Mouse (Mus musculus) heart, embryonic 15.5 days (tissue): ENCODE measurements at regions not wholly inside any gene's neighbourhood (a gene's known extent, or its start where the extent isn't known, plus 50 kb on each side); places are given as distances from the start of the nearest gene placed in this dataset.

ENCODE experiments used
- ATAC-seq: fragments of 200-750 bp; cut with Nextera tagmentation; replicated peaks from 2 replicates; pipeline ENCODE4 v1.8.0; 2017; ENCODE audit warnings: low read depth, moderate TSS enrichment; ENCODE audit not compliant: insufficient number of reproducible peaks, insufficient read depth, low FRiP score
- H3K27ac ChIP-seq: fragments of 300-500 bp; sonication (generic); 2 replicates; pipeline ENCODE4 v1.5.1; 2015; ENCODE audit warnings: mild to moderate bottlenecking, inconsistent platforms
- H3K27me3 ChIP-seq: fragments of 300-500 bp; sonication (generic); 2 replicates; pipeline ENCODE4 v1.6.1; 2015; ENCODE audit warnings: inconsistent platforms
- H3K36me3 ChIP-seq: fragments of 300-500 bp; sonication (generic); 2 replicates; pipeline ENCODE4 v1.6.1; 2015; ENCODE audit warnings: mild to moderate bottlenecking, inconsistent platforms
- H3K4me1 ChIP-seq: fragments of 300-500 bp; sonication (generic); replicated peaks from 2 replicates; pipeline ENCODE4 v1.6.1; 2015; ENCODE audit warnings: inconsistent platforms
- H3K4me2 ChIP-seq: fragments of 300-500 bp; sonication (generic); 2 replicates; pipeline ENCODE4 v1.6.1; 2015; ENCODE audit warnings: inconsistent platforms, mild to moderate bottlenecking, moderate library complexity
- H3K4me3 ChIP-seq: fragments of 300-500 bp; sonication (generic); 2 replicates; pipeline ENCODE4 v1.5.1; 2015; ENCODE audit warnings: mild to moderate bottlenecking, inconsistent platforms
- H3K9ac ChIP-seq: fragments of 300-500 bp; sonication (generic); 2 replicates; pipeline ENCODE4 v1.6.1; 2015; ENCODE audit warnings: mild to moderate bottlenecking, inconsistent platforms
- H3K9me3 ChIP-seq: fragments of 300-500 bp; sonication (generic); replicated peaks from 2 replicates; pipeline ENCODE4 v1.6.1; 2016; ENCODE audit warnings: inconsistent platforms
- WGBS: fragments of 180-500 bp; shearing (Covaris S2); methylation state at CpG from one replicate; pipeline ENCODE4 v1.1.7; 2015; ENCODE audit warnings: mixed read lengths; 5-methylcytosine and 5-hydroxymethylcytosine counted together

GRCm38 (mm10) chr14:15603954-15604523 is 165.3 kb upstream of the Lrrc3b start:
- ATAC-seq = no peak
- Histone ChIP-seq H3K27me3 (no peaks in the 10 kb centered on the region), H3K9me3 (no peaks in the 10 kb centered on the region), H3K4me2 (no peak overlapping the region), H3K4me1 (no peaks in the 10 kb centered on the region), H3K9ac (no peak overlapping the region), H3K4me3 (no peak overlapping the region), H3K36me3 (no peaks in the 10 kb centered on the region), H3K27ac (no peak overlapping the region)
- 68% methylated on average over 3 of the region's 3 CpGs for WGBS

DNA sequence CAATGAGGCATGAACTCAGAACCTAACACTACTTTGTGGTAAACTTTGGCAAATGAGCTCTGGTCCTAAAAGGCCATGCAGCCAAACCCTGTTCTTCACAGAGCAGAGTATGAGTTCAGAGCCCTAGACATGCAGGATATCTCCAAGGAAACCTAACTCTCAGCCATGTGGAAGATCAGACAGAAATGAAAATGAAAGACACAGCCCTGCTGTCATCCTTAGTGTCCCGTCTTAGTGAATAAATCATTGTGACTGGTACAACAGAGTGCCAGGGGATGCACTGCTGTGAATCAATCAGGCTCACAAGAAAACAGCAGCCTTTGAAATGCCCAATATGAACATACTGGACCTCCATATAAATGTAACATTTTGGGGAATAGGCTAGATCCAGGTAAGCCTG is 171.4 kb upstream of the Lrrc3b start:
- no peak overlapping the region for H3K9ac ChIP-seq
- no peak for ATAC-seq
- H3K4me1 ChIP-seq = no peaks in the 10 kb centered on the region
- no peaks in the 10 kb centered on the region for H3K27me3 ChIP-seq
- H3K9me3 ChIP-seq = no peaks in the 10 kb centered on the region
- WGBS = 66% methylated on average over 1 of the region's 1 CpGs
- no peak overlapping the region for H3K4me2 ChIP-seq
- H3K27ac ChIP-seq = no peak overlapping the region
- H3K36me3 ChIP-seq = no peaks in the 10 kb centered on the region
- H3K4me3 ChIP-seq = no peak overlapping the region

- H3K9me3 ChIP-seq = no peaks in the 10 kb centered on the region
- no peak overlapping the region for H3K9ac ChIP-seq
- no peak for ATAC-seq
- H3K4me1 ChIP-seq = no peaks in the 10 kb centered on the region
- no peak overlapping the region for H3K4me2 ChIP-seq
- no peak overlapping the region for H3K27ac ChIP-seq
- WGBS = 49% methylated on average over 2 of the region's 2 CpGs
- no peak overlapping the region for H3K4me3 ChIP-seq
- no peaks in the 10 kb centered on the region for H3K36me3 ChIP-seq
- no peaks in the 10 kb centered on the region for H3K27me3 ChIP-seq
Measured at GRCm38 (mm10) chr14:15634581-15634980, 195.8 kb upstream of the Lrrc3b start.

DNA sequence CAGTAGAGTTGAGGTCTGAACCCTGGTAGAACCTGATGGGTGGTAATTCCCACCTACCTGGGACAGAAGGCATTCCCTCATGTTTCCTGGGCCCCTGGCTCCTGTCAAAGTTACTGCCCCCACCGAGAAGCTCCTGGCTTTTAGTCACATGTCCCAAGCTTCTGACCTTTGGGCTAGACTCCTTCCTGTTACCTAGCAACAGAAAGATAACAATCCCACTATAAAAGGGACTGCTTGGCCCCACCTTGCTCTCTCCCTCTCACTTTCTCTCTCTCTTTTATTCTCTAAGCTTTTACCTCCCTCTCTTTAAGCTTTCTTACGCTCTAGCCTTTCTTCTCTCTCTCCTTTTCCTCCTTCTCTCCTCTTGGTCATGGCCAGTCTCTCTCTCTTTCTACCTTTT is 198.9 kb upstream of the Lrrc3b start:
- H3K4me3 ChIP-seq = no peak overlapping the region
- WGBS = 74% methylated on average over 2 of the region's 2 CpGs
- ATAC-seq = no peak

DNA sequence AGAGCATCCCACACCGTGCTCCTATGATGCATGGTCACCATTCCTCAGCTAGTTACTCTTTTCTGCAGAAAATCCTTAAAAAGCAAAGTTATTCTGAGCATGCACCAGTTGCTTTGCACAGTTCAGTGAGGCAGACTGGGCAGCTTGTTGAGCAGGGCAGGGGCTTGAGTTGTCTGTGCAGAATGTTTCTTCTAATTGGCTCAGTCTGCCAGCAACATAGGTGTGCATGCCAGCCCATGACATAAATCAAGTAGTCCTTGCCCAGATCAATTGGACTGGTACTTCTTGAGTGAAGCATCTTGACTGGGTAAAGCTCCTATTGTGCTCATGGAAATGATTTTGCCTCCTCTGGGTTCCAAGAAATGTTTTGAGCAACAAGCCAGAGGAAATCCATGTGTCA is 200.1 kb upstream of the Lrrc3b start:
- Histone ChIP-seq H3K36me3 (no peaks in the 10 kb centered on the region), H3K4me3 (no peak overlapping the region), H3K4me2 (no peak overlapping the region), H3K9ac (no peak overlapping the region), H3K27me3 (no peaks in the 10 kb centered on the region), H3K9me3 (no peaks in the 10 kb centered on the region), H3K27ac (no peak overlapping the region), H3K4me1 (no peaks in the 10 kb centered on the region)
- no peak for ATAC-seq
- WGBS = 83% methylated on average over 1 of the region's 1 CpGs

More for the DNA sequence above, 198.9 kb upstream of the Lrrc3b start:
- Histone ChIP-seq H3K27ac (no peak overlapping the region), H3K27me3 (no peaks in the 10 kb centered on the region), H3K4me2 (no peak overlapping the region), H3K9me3 (no peaks in the 10 kb centered on the region), H3K36me3 (no peaks in the 10 kb centered on the region), H3K4me1 (no peaks in the 10 kb centered on the region), H3K9ac (no peak overlapping the region)

DNA sequence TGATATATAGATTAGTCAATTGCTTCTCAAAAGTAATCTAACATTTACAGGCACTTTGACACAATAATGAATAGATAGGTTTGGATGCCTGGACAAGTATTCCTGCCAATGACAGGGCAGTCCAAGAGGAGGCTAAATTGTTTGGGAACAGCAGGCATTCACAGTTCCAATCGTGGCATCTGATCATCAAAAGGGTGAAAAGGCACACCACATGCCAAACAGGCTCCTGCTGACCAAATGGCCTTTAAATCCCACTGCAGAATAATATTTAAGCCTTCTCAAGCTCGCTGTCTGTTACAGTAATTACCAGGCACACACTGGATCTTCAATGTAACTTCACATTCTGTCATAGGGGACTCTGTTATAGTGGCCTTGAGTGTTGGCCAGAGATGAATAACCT is 222.1 kb upstream of the Lrrc3b start:
- Histone ChIP-seq H3K4me1 (no peaks in the 10 kb centered on the region), H3K27ac (no peak overlapping the region), H3K4me3 (no peak overlapping the region), H3K36me3 (no peaks in the 10 kb centered on the region), H3K4me2 (no peak overlapping the region), H3K9ac (no peak overlapping the region), H3K9me3 (no peaks in the 10 kb centered on the region), H3K27me3 (no peaks in the 10 kb centered on the region)
- ATAC-seq = no peak
- WGBS = 55% methylated on average over 2 of the region's 2 CpGs

GRCm38 (mm10) chr14:15672292-15672691 is 233.5 kb upstream of the Lrrc3b start:
- Histone ChIP-seq H3K9me3 (no peaks in the 10 kb centered on the region; the same call in 1 of the 2 replicates), H3K4me3 (no peak overlapping the region), H3K36me3 (no peaks in the 10 kb centered on the region), H3K4me2 (no peak overlapping the region), H3K4me1 (no peaks in the 10 kb centered on the region), H3K27ac (no peak overlapping the region), H3K9ac (no peak overlapping the region), H3K27me3 (no peaks in the 10 kb centered on the region)
- no peak for ATAC-seq

- Histone ChIP-seq H3K27me3 (no peaks in the 10 kb centered on the region), H3K4me1 (no peaks in the 10 kb centered on the region), H3K36me3 (no peaks in the 10 kb centered on the region), H3K9me3 (no peaks in the 10 kb centered on the region), H3K9ac (no peak overlapping the region), H3K4me3 (no peak overlapping the region), H3K4me2 (no peak overlapping the region), H3K27ac (no peak overlapping the region)
- WGBS = 78% methylated on average over 2 of the region's 2 CpGs
- ATAC-seq = no peak
Measured at GRCm38 (mm10) chr14:15677218-15677617, 238.4 kb upstream of the Lrrc3b start.

DNA sequence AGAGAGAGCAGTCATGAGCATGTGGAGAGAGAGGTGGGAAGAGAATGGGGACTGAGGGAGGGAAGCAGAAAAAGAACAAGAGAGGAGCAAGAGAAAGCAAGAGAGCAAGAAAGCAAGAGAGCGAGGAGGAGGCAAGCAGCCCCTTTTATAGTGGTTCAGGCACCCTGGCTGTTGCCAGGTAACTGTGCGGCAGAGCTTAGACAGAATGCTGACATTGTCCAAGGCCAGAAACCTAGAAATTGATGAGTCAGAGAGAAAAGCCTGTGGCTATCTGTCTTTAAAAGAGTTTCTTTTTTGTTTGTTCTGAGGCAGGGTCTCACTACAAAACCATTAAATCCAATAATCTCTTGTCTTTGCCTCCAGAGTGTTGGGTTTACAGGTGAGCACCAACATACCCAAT is 240.7 kb upstream of the Lrrc3b start:
- H3K4me1 ChIP-seq = no peaks in the 10 kb centered on the region
- ATAC-seq = no peak
- H3K9ac ChIP-seq = no peak overlapping the region
- no peak overlapping the region for H3K27ac ChIP-seq
- no peaks in the 10 kb centered on the region for H3K9me3 ChIP-seq
- 75% methylated on average over 2 of the region's 2 CpGs for WGBS
- H3K27me3 ChIP-seq = no peaks in the 10 kb centered on the region
- no peak overlapping the region for H3K4me3 ChIP-seq
- no peaks in the 10 kb centered on the region for H3K36me3 ChIP-seq
- H3K4me2 ChIP-seq = no peak overlapping the region

DNA sequence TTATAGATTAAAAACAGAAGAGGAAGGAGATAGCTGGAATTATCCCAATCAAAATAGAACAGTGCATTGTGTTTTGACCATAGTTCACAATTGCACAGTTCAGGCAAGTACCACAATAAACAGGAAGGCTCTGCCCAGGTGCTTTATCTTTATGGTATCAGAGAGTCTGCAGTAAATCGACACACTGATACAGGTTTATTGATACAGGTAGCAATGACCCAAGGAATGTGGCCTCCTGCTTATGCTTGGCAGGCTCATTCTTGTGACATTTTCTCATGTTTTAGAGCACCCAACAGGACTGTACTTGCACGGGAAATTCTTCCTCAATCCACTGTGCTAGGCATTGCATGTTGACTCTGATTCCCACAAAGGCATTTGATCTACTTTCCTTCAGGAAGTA is 259.2 kb upstream of the Lrrc3b start:
- 48% methylated on average over 2 of the region's 2 CpGs for WGBS
- no peaks in the 10 kb centered on the region for H3K4me1 ChIP-seq

GRCm38 (mm10) chr14:15698607-15699006 is 259.8 kb upstream of the Lrrc3b start:
- Histone ChIP-seq H3K9me3 (no peaks in the 10 kb centered on the region), H3K4me2 (no peak overlapping the region), H3K4me3 (no peak overlapping the region), H3K9ac (no peak overlapping the region), H3K4me1 (no peaks in the 10 kb centered on the region), H3K36me3 (no peaks in the 10 kb centered on the region), H3K27ac (no peak overlapping the region), H3K27me3 (no peaks in the 10 kb centered on the region)
- WGBS = 72% methylated on average over 2 of the region's 2 CpGs
- ATAC-seq = no peak

More for the DNA sequence above, 259.2 kb upstream of the Lrrc3b start:
- Histone ChIP-seq H3K4me2 (no peak overlapping the region), H3K9ac (no peak overlapping the region), H3K4me3 (no peak overlapping the region), H3K36me3 (no peaks in the 10 kb centered on the region), H3K27me3 (no peaks in the 10 kb centered on the region), H3K27ac (no peak overlapping the region), H3K9me3 (no peaks in the 10 kb centered on the region)
- ATAC-seq = no peak

DNA sequence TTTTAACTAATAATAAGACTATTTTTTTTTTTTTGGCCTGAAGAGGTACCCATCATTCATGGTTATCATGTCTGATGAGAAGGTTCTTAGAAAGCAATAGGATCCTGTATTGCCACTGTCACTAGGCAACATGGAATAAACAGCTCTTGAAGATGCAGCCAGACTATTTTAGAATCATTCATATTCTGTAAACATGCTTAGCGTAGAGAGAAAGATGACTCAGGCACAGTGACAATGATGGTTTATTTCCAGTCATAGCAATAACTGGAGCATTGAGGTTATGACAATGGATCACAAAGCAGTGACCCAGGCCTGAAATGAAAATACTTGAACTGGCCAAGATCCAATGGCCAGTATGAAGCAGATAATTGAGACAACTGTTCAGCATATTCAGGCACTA is 283.3 kb upstream of the Lrrc3b start:
- no peaks in the 10 kb centered on the region for H3K27me3 ChIP-seq
- H3K9ac ChIP-seq = no peak overlapping the region
- H3K36me3 ChIP-seq = no peaks in the 10 kb centered on the region
- no peak overlapping the region for H3K4me2 ChIP-seq
- no peaks in the 10 kb centered on the region; the same call in 1 of the 2 replicates for H3K9me3 ChIP-seq
- H3K4me1 ChIP-seq = no peaks in the 10 kb centered on the region
- no peak overlapping the region for H3K27ac ChIP-seq
- WGBS = 70% methylated on average over 1 of the region's 1 CpGs
- no peak for ATAC-seq
- H3K4me3 ChIP-seq = no peak overlapping the region
